Mouse (Mus musculus) small intestine, adult 2 months (tissue): Measurements from ENCODE around the gene Nckap5. TPM values are rescaled to one million over a fixed set of nuclear protein-coding genes. Genes with fewer than 3 reads are reported as not detected.

ENCODE experiments used
- H3K27ac ChIP-seq: fragments of 200-500 bp; 2 replicates; pipeline ENCODE4 v1.5.1; 2012; ENCODE audit warnings: low read depth, low read length, control low read depth, inconsistent platforms; ENCODE audit not compliant: insufficient read depth
- H3K27me3 ChIP-seq: fragments of 200-500 bp; 2 replicates; pipeline ENCODE4 v1.6.1; 2012; ENCODE audit warnings: mild to moderate bottlenecking, moderate library complexity, low read length, inconsistent platforms; ENCODE audit not compliant: control insufficient read depth, insufficient read depth
- H3K36me3 ChIP-seq: fragments of 200-500 bp; 2 replicates; pipeline ENCODE4 v1.6.1; 2012; ENCODE audit warnings: mild to moderate bottlenecking, low read length, control low read depth, inconsistent platforms; ENCODE audit not compliant: control insufficient read depth, insufficient read depth
- H3K4me1 ChIP-seq: fragments of 200-500 bp; 2 replicates; pipeline ENCODE4 v1.6.1; 2012; ENCODE audit warnings: low read length, inconsistent platforms, mixed read lengths; ENCODE audit not compliant: control insufficient read depth, insufficient read depth, insufficient read length
- H3K4me3 ChIP-seq: fragments of 200-500 bp; 2 replicates; pipeline ENCODE4 v1.5.1; 2012; ENCODE audit warnings: low read depth, mild to moderate bottlenecking, control low read depth, inconsistent platforms, low read length, moderate library complexity
- CTCF ChIP-seq: fragments of 200-500 bp; IDR thresholded peaks from 2 replicates; pipeline ENCODE4 v1.5.1; 2012; ENCODE audit warnings: low read depth, mild to moderate bottlenecking, control low read depth, inconsistent platforms, low read length, moderate library complexity, mixed read lengths; ENCODE audit not compliant: insufficient replicate concordance, insufficient read length; ENCODE audit errors: extremely low read depth
- POLR2A ChIP-seq: fragments of 200-500 bp; IDR thresholded peaks from 2 replicates; pipeline ENCODE4 v1.6.1; 2012; ENCODE audit warnings: low read depth, mild to moderate bottlenecking, control low read depth, inconsistent platforms, low read length, moderate library complexity
- WGBS: fragments of 180-500 bp; shearing (Covaris S2); methylation state at CpG from one replicate; pipeline ENCODE4 v1.1.7; 2018; 5-methylcytosine and 5-hydroxymethylcytosine counted together
- polyA plus RNA-seq: library from polyadenylated mRNA; depleted of rRNA; stranded (reverse); fragments of >200 nt; gene quantifications from 2 replicates; pipeline ENCODE4 v1.2.3, GENCODE M21; 2012

Gene Nckap5
- polyA plus RNA-seq, 1 experiment: 8.5 TPM

- TF ChIP-seq CTCF (no peak), POLR2A (no peak)
- 81% methylated on average over 7 of the region's 7 CpGs for WGBS
- Histone ChIP-seq H3K4me1 (no peaks in the 10 kb centered on the region), H3K4me3 (no peak overlapping the region), H3K36me3 (no peaks in the 10 kb centered on the region), H3K27ac (no peak overlapping the region), H3K27me3 (no peaks in the 10 kb centered on the region)
Observed at GRCm38 (mm10) chr1:126547979-126548378, 282.6 kb downstream of the Nckap5 start.

GRCm38 (mm10) chr1:126544471-126544870 lies 286.1 kb downstream of the Nckap5 start:
- WGBS: 64% methylated on average over 4 of the region's 4 CpGs
- H3K36me3 ChIP-seq: no peaks in the 10 kb centered on the region
- no peaks in the 10 kb centered on the region for H3K27me3 ChIP-seq
- no peak overlapping the region for H3K4me3 ChIP-seq
- TF ChIP-seq CTCF: no peak
- H3K4me1 ChIP-seq: no peaks in the 10 kb centered on the region
- H3K27ac ChIP-seq: no peak overlapping the region

GRCm38 (mm10) chr1:126537223-126537757 lies 293.3 kb downstream of the Nckap5 start:
- WGBS: 41% methylated on average over 6 of the region's 6 CpGs
- H3K27ac ChIP-seq: no peak overlapping the region
- H3K27me3 ChIP-seq: no peaks in the 10 kb centered on the region
- H3K36me3 ChIP-seq: no peaks in the 10 kb centered on the region
- H3K4me1 ChIP-seq: peaks cover 2% of the 10 kb centered on the region; the same call in 1 of the 2 replicates
- H3K4me3 ChIP-seq: no peak overlapping the region
- TF ChIP-seq CTCF: no peak
- no peak for TF ChIP-seq POLR2A

- Histone ChIP-seq H3K4me1 (peaks cover 2% of the 10 kb centered on the region; the same call in 1 of the 2 replicates), H3K27ac (no peak overlapping the region), H3K4me3 (no peak overlapping the region), H3K27me3 (no peaks in the 10 kb centered on the region), H3K36me3 (no peaks in the 10 kb centered on the region)
- TF ChIP-seq POLR2A (no peak), CTCF (no peak)
- 66% methylated on average over 1 of the region's 1 CpGs for WGBS
Observed at GRCm38 (mm10) chr1:126535527-126535926, 295.1 kb downstream of the Nckap5 start.

GRCm38 (mm10) chr1:126534046-126534445 lies 296.6 kb downstream of the Nckap5 start:
- Histone ChIP-seq H3K27me3 (no peaks in the 10 kb centered on the region), H3K27ac (no peak overlapping the region), H3K36me3 (no peaks in the 10 kb centered on the region), H3K4me1 (peaks cover 2% of the 10 kb centered on the region; the same call in 1 of the 2 replicates), H3K4me3 (no peak overlapping the region)
- no peak for TF ChIP-seq CTCF
- TF ChIP-seq POLR2A: no peak
- WGBS: 44% methylated on average over 2 of the region's 2 CpGs

- WGBS: 89% methylated on average over 7 of the region's 7 CpGs
- H3K27me3 ChIP-seq: no peaks in the 10 kb centered on the region
- TF ChIP-seq POLR2A (no peak), CTCF (no peak)
Observed at GRCm38 (mm10) chr1:126528043-126528598, 302.5 kb downstream of the Nckap5 start.

GRCm38 (mm10) chr1:126518067-126518466 lies 312.5 kb downstream of the Nckap5 start:
- Histone ChIP-seq H3K27ac (no peak overlapping the region), H3K36me3 (no peaks in the 10 kb centered on the region), H3K27me3 (no peaks in the 10 kb centered on the region), H3K4me3 (no peak overlapping the region), H3K4me1 (no peaks in the 10 kb centered on the region)
- TF ChIP-seq CTCF (no peak), POLR2A (no peak)
- 88% methylated on average over 3 of the region's 3 CpGs for WGBS

More at GRCm38 (mm10) chr1:126528043-126528598, 302.5 kb downstream of the Nckap5 start:
- H3K4me3 ChIP-seq: no peak overlapping the region
- no peaks in the 10 kb centered on the region for H3K36me3 ChIP-seq
- H3K4me1 ChIP-seq: no peaks in the 10 kb centered on the region
- H3K27ac ChIP-seq: no peak overlapping the region

- Histone ChIP-seq H3K4me3 (no peak overlapping the region), H3K36me3 (no peaks in the 10 kb centered on the region), H3K27me3 (no peaks in the 10 kb centered on the region), H3K4me1 (no peaks in the 10 kb centered on the region), H3K27ac (no peak overlapping the region)
- 93% methylated on average over 1 of the region's 1 CpGs for WGBS
- TF ChIP-seq CTCF (no peak), POLR2A (no peak)
Observed at GRCm38 (mm10) chr1:126517427-126517826, 313.2 kb downstream of the Nckap5 start.
